Mouse (Mus musculus) ES-E14 (cell line): ENCODE results near the gene Trim62.

Experiments used
- HCFC1 ChIP-seq: IDR thresholded peaks from 2 replicates; pipeline ENCODE4 v1.6.1; 2012; ENCODE audit warnings: low read length, inconsistent platforms, borderline replicate concordance; ENCODE audit not compliant: insufficient read depth
- MAFK ChIP-seq: IDR thresholded peaks from 2 replicates; pipeline ENCODE4 v1.6.1; 2014; ENCODE audit warnings: mild to moderate bottlenecking, low read depth, low read length, inconsistent platforms; ENCODE audit not compliant: insufficient read depth
- ZNF384 ChIP-seq: IDR thresholded peaks from 2 replicates; pipeline ENCODE4 v1.6.1; 2012; ENCODE audit warnings: low read depth, low read length, inconsistent platforms

DNA sequence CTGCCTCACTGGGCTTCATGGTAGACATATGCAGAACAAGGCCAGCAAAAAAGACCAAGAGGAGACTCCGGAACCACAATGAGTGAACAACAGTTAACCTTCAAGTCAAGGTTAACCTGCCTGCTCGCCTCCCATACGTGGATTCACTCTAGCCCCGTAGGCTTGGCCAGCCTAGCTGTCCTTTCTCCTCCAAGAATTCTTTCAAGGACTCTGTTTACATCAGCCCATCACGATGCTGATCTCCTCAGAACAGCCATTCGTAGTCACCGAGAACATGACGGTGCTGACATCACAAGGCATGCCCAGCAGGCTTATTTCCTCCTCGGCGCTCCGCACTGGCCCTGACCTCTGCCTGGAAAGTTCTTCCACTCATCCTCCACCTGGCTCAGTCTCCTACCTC, 74.8 kb downstream of the Trim62 start:
- TF ChIP-seq MAFK = no peak
- TF ChIP-seq ZNF384 = no peak
- no peak for TF ChIP-seq HCFC1
